Mouse (Mus musculus) brown adipose tissue, adult 24 weeks (tissue): ENCODE measurements around the gene Ccl27a. TPM values are rescaled to one million over a fixed set of nuclear protein-coding genes. Genes with fewer than 3 reads are reported as not detected.
A peak's percentile ranks its signal among the peaks of the same experiment; 100 is the strongest.

Source experiments
- H3K27ac ChIP-seq: fragments of 200-500 bp; replicated peaks from 2 replicates; pipeline ENCODE4 v1.5.1; 2012; ENCODE audit warnings: low read depth, mild to moderate bottlenecking, low read length
- H3K4me1 ChIP-seq: fragments of 200-500 bp; 2 replicates; pipeline ENCODE4 v1.6.1; 2012; ENCODE audit warnings: low read length, mixed read lengths; ENCODE audit not compliant: control insufficient read depth, insufficient read depth, insufficient read length
- H3K4me3 ChIP-seq: fragments of 200-500 bp; 2 replicates; pipeline ENCODE4 v1.5.1; 2012; ENCODE audit warnings: low read depth, mild to moderate bottlenecking, low read length, moderate library complexity; ENCODE audit not compliant: insufficient read depth
- polyA plus RNA-seq: library from polyadenylated mRNA; stranded (reverse); fragments of >200 nt; gene quantifications from 2 replicates; pipeline ENCODE4 v1.2.4, GENCODE M21; 2012; ENCODE audit not compliant: missing spikeins, insufficient read depth, insufficient read length

Ccl27a gene
- polyA plus RNA-seq, 1 experiment = 50.0 TPM

GRCm38 (mm10) chr4:41738256-41738603, 35.8 kb downstream of the Ccl27a start:
- H3K4me1 ChIP-seq = peaks cover 8% of the 10 kb centered on the region; the same call in 1 of the 2 replicates
- H3K27ac ChIP-seq = no peak overlapping the region
- H3K4me3 ChIP-seq = no peak overlapping the region

DNA sequence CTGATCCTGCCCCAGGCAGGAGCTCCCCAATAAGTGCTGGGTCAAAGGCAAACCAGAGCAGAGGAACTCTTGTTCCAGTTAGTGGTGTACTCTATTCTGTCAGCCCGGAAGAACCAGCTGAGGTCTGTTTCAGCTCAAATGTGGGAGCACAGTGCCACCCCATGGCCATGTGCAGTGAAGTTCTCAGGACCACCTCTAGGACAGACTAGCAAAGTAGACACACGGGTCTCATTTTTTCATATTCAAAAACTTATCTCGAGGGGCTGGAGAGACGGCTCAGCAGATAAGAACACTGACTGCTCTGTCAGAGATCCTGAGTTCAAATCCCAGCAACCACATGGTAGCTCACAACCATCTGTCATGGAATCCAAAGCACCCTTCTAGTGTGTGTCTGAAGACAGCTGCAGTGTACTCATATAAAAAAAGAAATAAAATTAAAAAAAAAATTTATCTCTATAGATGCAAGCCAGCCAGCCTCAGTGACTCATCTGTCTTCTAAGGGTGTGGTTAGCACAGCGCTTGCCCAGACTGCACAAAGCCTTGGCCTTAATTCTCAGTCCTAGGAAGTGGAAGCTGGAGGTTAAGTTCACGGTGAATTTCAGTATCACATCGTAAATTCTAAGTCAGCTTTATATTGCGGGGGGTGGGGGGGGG, 36.3 kb downstream of the Ccl27a start:
- no peak overlapping the region for H3K27ac ChIP-seq
- peaks cover 8% of the 10 kb centered on the region; the same call in 1 of the 2 replicates for H3K4me1 ChIP-seq
- no peak overlapping the region for H3K4me3 ChIP-seq

- H3K4me1 ChIP-seq = no peaks in the 10 kb centered on the region; the same call in 1 of the 2 replicates
- H3K27ac ChIP-seq = no peak within 1 kb of the TSS
- H3K4me3 ChIP-seq = peak within 1 kb of the TSS; percentile 21
Measured at GRCm38 (mm10) chr4:41731052-41731765, 42.8 kb downstream of the Ccl27a start, which contains the start of gene Arid3c. Gene Arid3c, minus strand, starts transcription at chr4:41731142.

- H3K4me3 ChIP-seq = no peak overlapping the region
- H3K4me1 ChIP-seq = peaks cover 4% of the 10 kb centered on the region
- no peak overlapping the region for H3K27ac ChIP-seq
Measured at GRCm38 (mm10) chr4:41726826-41727621, 47.0 kb downstream of the Ccl27a start.

GRCm38 (mm10) chr4:41722918-41723351, 51.1 kb downstream of the Ccl27a start, which contains the start of gene Dctn3:
Gene Dctn3, minus strand, starts transcription at chr4:41723170.
- Histone ChIP-seq H3K27ac (no peak within 1 kb of the TSS), H3K4me1 (peaks cover 7% of the 10 kb centered on the region; the same call in 1 of the 2 replicates), H3K4me3 (peak within 1 kb of the TSS; percentile 94)

Other genes with a start within 250 kb of the Ccl27a start
- 6.8 and 7.8 TPM in 2 replicates for gene Fam219a, start 204.7 kb downstream of the Ccl27a start, polyA plus RNA-seq
- not detected in 2 replicates for gene Dnaic1, start 204.5 kb downstream of the Ccl27a start, polyA plus RNA-seq
- gene Enho, start 133.9 kb downstream of the Ccl27a start, polyA plus RNA-seq = 1.8 TPM in 1 of 2 replicates, not detected in the other
- 5.5 and 8.4 TPM in 2 replicates for gene Cntfr, start 77.2 kb downstream of the Ccl27a start, polyA plus RNA-seq
- 53.3 and 56.1 TPM in 2 replicates for gene Il11ra1, start 74.3 kb downstream of the Ccl27a start, polyA plus RNA-seq
- gene Rpp25l, start 60.7 kb downstream of the Ccl27a start, polyA plus RNA-seq = 9.0 and 13.5 TPM in 2 replicates
- 111 and 118 TPM in 2 replicates for gene Dctn3, start 51.1 kb downstream of the Ccl27a start, polyA plus RNA-seq
- gene Arid3c, start 43.1 kb downstream of the Ccl27a start, polyA plus RNA-seq = not detected in 2 replicates
- gene Galt, start 19.0 kb downstream of the Ccl27a start, polyA plus RNA-seq = 30.4 and 38.3 TPM in 2 replicates
- gene Sigmar1, start 18.1 kb downstream of the Ccl27a start, polyA plus RNA-seq = 44.1 and 48.4 TPM in 2 replicates
- not detected in 2 replicates for gene Gm21541, start 129.4 kb upstream of the Ccl27a start, polyA plus RNA-seq
- 1.4 TPM in 1 of 2 replicates, not detected in the other for gene Gm20878, start 167.3 kb upstream of the Ccl27a start, polyA plus RNA-seq
- not detected in 2 replicates for gene Fam205a4, start 191.8 kb upstream of the Ccl27a start, polyA plus RNA-seq